Mouse (Mus musculus): ENCODE results near the gene Olfr175-ps1.

The Olfr175-ps1 gene

GRCm38 (mm10) chr16:58826732-58827319 is at the start of gene Olfr175-ps1:
TSS of gene Olfr175-ps1 (minus strand) at chr16:58826782.
- DNase-seq, result no peak

GRCm38 (mm10) chr16:58874668-58875067 is 48.1 kb upstream of the Olfr175-ps1 start, which contains the start of gene Olfr177:
TSS of gene Olfr177 (minus strand) at chr16:58874768.
- no peak for DNase-seq

GRCm38 (mm10) chr16:58861479-58861878 is 34.9 kb upstream of the Olfr175-ps1 start:
- no peak for DNase-seq

- no peak for DNase-seq
Observed at GRCm38 (mm10) chr16:58860032-58860737, 33.6 kb upstream of the Olfr175-ps1 start.

- no peak for DNase-seq
Observed at GRCm38 (mm10) chr16:58800168-58800567, 26.4 kb downstream of the Olfr175-ps1 start, which contains the start of gene Olfr173. TSS of gene Olfr173 (minus strand) at chr16:58800268.

All from cerebellum, adult 9-10 months (tissue).